Mouse (Mus musculus) forebrain, embryonic 10.5 days (tissue): ENCODE results near the gene Dhx9. TPM values are rescaled to one million over a fixed set of nuclear protein-coding genes. Genes with fewer than 3 reads are reported as not detected.

Experiments
- DNase-seq: peaks from one replicate; pipeline ENCODE4 v3.0.0-alpha.2; 2017; ENCODE audit warnings: low spot score; ENCODE audit errors: extremely low spot score
- H3K27ac ChIP-seq: fragments of 300-500 bp; sonication (generic); 2 replicates; pipeline ENCODE4 v1.5.1; 2016; ENCODE audit warnings: mild to moderate bottlenecking
- H3K27me3 ChIP-seq: fragments of 300-500 bp; sonication (generic); 2 replicates; pipeline ENCODE4 v1.6.1; 2016; ENCODE audit warnings: mild to moderate bottlenecking; ENCODE audit not compliant: poor library complexity, severe bottlenecking
- H3K36me3 ChIP-seq: fragments of 300-500 bp; sonication (generic); replicated peaks from 2 replicates; pipeline ENCODE4 v1.6.1; 2016; ENCODE audit warnings: mild to moderate bottlenecking, moderate library complexity
- H3K4me1 ChIP-seq: fragments of 300-500 bp; sonication (generic); 2 replicates; pipeline ENCODE4 v1.6.1; 2016
- H3K4me3 ChIP-seq: fragments of 300-500 bp; sonication (generic); 2 replicates; pipeline ENCODE4 v1.5.1; 2016; ENCODE audit warnings: mild to moderate bottlenecking, moderate library complexity
- H3K9me3 ChIP-seq: fragments of 300-500 bp; sonication (generic); 2 replicates; pipeline ENCODE4 v1.6.1; 2016; ENCODE audit warnings: mild to moderate bottlenecking, moderate library complexity
- WGBS: fragments of 180-500 bp; shearing (Covaris S2); methylation state at CpG from one replicate; pipeline ENCODE4 v1.1.7; 2016; 5-methylcytosine and 5-hydroxymethylcytosine counted together
- polyA plus RNA-seq: library from polyadenylated mRNA; unstranded; fragments of >200 nt; fragmentation: Nextera tagmentation; extraction: Ambion mirVana; gene quantifications from 2 replicates; pipeline ENCODE4 v1.2.1, GENCODE M21; 2016

The Dhx9 gene
- polyA plus RNA-seq, 1 experiment from 2014 or later = 49.5 TPM

- WGBS = 88% methylated on average over 1 of the region's 1 CpGs
- Histone ChIP-seq H3K27ac (no peak overlapping the region), H3K4me3 (no peak overlapping the region), H3K36me3 (peaks cover 100% of the 10 kb centered on the region), H3K4me1 (peaks cover 12% of the 10 kb centered on the region), H3K27me3 (no peaks in the 10 kb centered on the region), H3K9me3 (no peaks in the 10 kb centered on the region)
- no peak for DNase-seq
Measured at GRCm38 (mm10) chr1:153479296-153479695, 8.2 kb downstream of the Dhx9 start.

GRCm38 (mm10) chr1:153461796-153462195 is 25.7 kb downstream of the Dhx9 start:
- Histone ChIP-seq H3K4me1 (no peaks in the 10 kb centered on the region), H3K36me3 (peaks cover 100% of the 10 kb centered on the region), H3K27me3 (no peaks in the 10 kb centered on the region), H3K4me3 (no peak overlapping the region), H3K9me3 (no peaks in the 10 kb centered on the region), H3K27ac (no peak overlapping the region)
- WGBS = 95% methylated on average over 1 of the region's 1 CpGs
- DNase-seq = no peak

GRCm38 (mm10) chr1:153456137-153456536 is 31.3 kb downstream of the Dhx9 start:
- peaks cover 100% of the 10 kb centered on the region for H3K36me3 ChIP-seq

GRCm38 (mm10) chr1:153453146-153453642 is 34.3 kb downstream of the Dhx9 start:
- peaks cover 93% of the 10 kb centered on the region for H3K36me3 ChIP-seq

More at GRCm38 (mm10) chr1:153456137-153456536, 31.3 kb downstream of the Dhx9 start:
- Histone ChIP-seq H3K4me1 (no peaks in the 10 kb centered on the region), H3K4me3 (no peak overlapping the region), H3K9me3 (no peaks in the 10 kb centered on the region), H3K27me3 (no peaks in the 10 kb centered on the region), H3K27ac (no peak overlapping the region)
- no peak for DNase-seq
- 89% methylated on average over 5 of the region's 5 CpGs for WGBS

GRCm38 (mm10) chr1:153451237-153452154 is 36.0 kb downstream of the Dhx9 start:
- Histone ChIP-seq H3K27ac (no peak overlapping the region), H3K9me3 (no peaks in the 10 kb centered on the region), H3K36me3 (peaks cover 81% of the 10 kb centered on the region), H3K4me1 (no peaks in the 10 kb centered on the region), H3K27me3 (no peaks in the 10 kb centered on the region), H3K4me3 (no peak overlapping the region)
- 76% methylated on average over 10 of the region's 10 CpGs for WGBS
- DNase-seq = no peak

More at GRCm38 (mm10) chr1:153453146-153453642, 34.3 kb downstream of the Dhx9 start:
- Histone ChIP-seq H3K4me1 (no peaks in the 10 kb centered on the region), H3K9me3 (no peaks in the 10 kb centered on the region), H3K4me3 (no peak overlapping the region), H3K27me3 (no peaks in the 10 kb centered on the region), H3K27ac (no peak overlapping the region)
- DNase-seq = no peak
- 76% methylated on average over 3 of the region's 3 CpGs for WGBS

- no peak for DNase-seq
- Histone ChIP-seq H3K36me3 (peaks cover 30% of the 10 kb centered on the region), H3K9me3 (no peaks in the 10 kb centered on the region), H3K27me3 (no peaks in the 10 kb centered on the region), H3K27ac (no peak overlapping the region), H3K4me3 (no peak overlapping the region), H3K4me1 (no peaks in the 10 kb centered on the region)
- 95% methylated on average over 20 of the region's 20 CpGs for WGBS
Measured at GRCm38 (mm10) chr1:153446120-153446831, 41.2 kb downstream of the Dhx9 start.

- 81% methylated on average over 4 of the region's 4 CpGs for WGBS
- no peak for DNase-seq
- H3K27me3 ChIP-seq = no peaks in the 10 kb centered on the region
- no peaks in the 10 kb centered on the region for H3K4me1 ChIP-seq
- no peak overlapping the region for H3K4me3 ChIP-seq
- H3K36me3 ChIP-seq = peaks cover 11% of the 10 kb centered on the region
- no peak overlapping the region for H3K27ac ChIP-seq
- H3K9me3 ChIP-seq = no peaks in the 10 kb centered on the region
Measured at GRCm38 (mm10) chr1:153443632-153444031, 43.8 kb downstream of the Dhx9 start.

GRCm38 (mm10) chr1:153443019-153443418 is 44.4 kb downstream of the Dhx9 start:
- H3K36me3 ChIP-seq = peaks cover 7% of the 10 kb centered on the region; the same call in 1 of the 2 replicates
- H3K27me3 ChIP-seq = no peaks in the 10 kb centered on the region
- 81% methylated on average over 1 of the region's 1 CpGs for WGBS
- H3K4me3 ChIP-seq = no peak overlapping the region
- no peak for DNase-seq
- H3K9me3 ChIP-seq = no peaks in the 10 kb centered on the region
- H3K27ac ChIP-seq = no peak overlapping the region
- no peaks in the 10 kb centered on the region for H3K4me1 ChIP-seq

GRCm38 (mm10) chr1:153441656-153442055 is 45.8 kb downstream of the Dhx9 start:
- Histone ChIP-seq H3K9me3 (no peaks in the 10 kb centered on the region), H3K27me3 (no peaks in the 10 kb centered on the region), H3K4me1 (no peaks in the 10 kb centered on the region), H3K36me3 (peaks cover 4% of the 10 kb centered on the region; the same call in 1 of the 2 replicates), H3K27ac (no peak overlapping the region), H3K4me3 (no peak overlapping the region)
- DNase-seq = no peak
- 73% methylated on average over 3 of the region's 3 CpGs for WGBS

GRCm38 (mm10) chr1:153440752-153441151 is 46.7 kb downstream of the Dhx9 start:
- 90% methylated on average over 4 of the region's 4 CpGs for WGBS
- no peak for DNase-seq
- H3K9me3 ChIP-seq = no peaks in the 10 kb centered on the region

GRCm38 (mm10) chr1:153437536-153437935 is 49.9 kb downstream of the Dhx9 start:
- no peak for DNase-seq
- 89% methylated on average over 11 of the region's 11 CpGs for WGBS
- Histone ChIP-seq H3K9me3 (no peaks in the 10 kb centered on the region), H3K27me3 (no peaks in the 10 kb centered on the region), H3K4me3 (no peak overlapping the region), H3K4me1 (no peaks in the 10 kb centered on the region), H3K27ac (no peak overlapping the region), H3K36me3 (no peaks in the 10 kb centered on the region)

More at GRCm38 (mm10) chr1:153440752-153441151, 46.7 kb downstream of the Dhx9 start:
- Histone ChIP-seq H3K27me3 (no peaks in the 10 kb centered on the region), H3K4me1 (no peaks in the 10 kb centered on the region), H3K27ac (no peak overlapping the region), H3K36me3 (no peaks in the 10 kb centered on the region; the same call in 1 of the 2 replicates), H3K4me3 (no peak overlapping the region)

GRCm38 (mm10) chr1:153433851-153434589 is 53.4 kb downstream of the Dhx9 start:
- no peak overlapping the region for H3K27ac ChIP-seq
- no peak for DNase-seq
- H3K27me3 ChIP-seq = no peaks in the 10 kb centered on the region
- 89% methylated on average over 5 of the region's 5 CpGs for WGBS
- no peaks in the 10 kb centered on the region for H3K4me1 ChIP-seq
- no peaks in the 10 kb centered on the region for H3K9me3 ChIP-seq
- H3K4me3 ChIP-seq = no peak overlapping the region
- no peaks in the 10 kb centered on the region for H3K36me3 ChIP-seq
